Comparison of ENCODE assay signal across 13 mouse cellular contexts in genomic region chr2:152628066-152628465, GRCm38 (mm10). TPM values are rescaled to one million over a fixed set of nuclear protein-coding genes. Genes with fewer than 3 reads are reported as not detected.
DNase-seq lines count a peak whose midpoint lies in the region; ATAC-seq and TF ChIP-seq lines count a peak whose summit lies in the region.
"Had no signal": no experiment of that assay in that cellular context is flagged by ENCODE, and none has a peak within 500 bp of the region (broad histone marks: within the 10 kb centered on the region; RNA-seq: fewer than 3 reads in every experiment).

No protein-coding gene starts in this region.

- TF ChIP-seq CTCF in heart, adult 2 months (IDR thresholded peaks at IDR 0.05) = no peak
- no peak for TF ChIP-seq CTCF in lung, postnatal 0 days (IDR thresholded peaks at IDR 0.05)

- no peaks in the 10 kb centered on the region for H3K9me3 ChIP-seq in lung, postnatal 0 days (ENCODE audit: low read length)
- H3K9me3 ChIP-seq in intestine, embryonic 16.5 days (ENCODE audit: control insufficient read depth, low read length) = no peaks in the 10 kb centered on the region
- no peaks in the 10 kb centered on the region for H3K9me3 ChIP-seq in stomach, embryonic 16.5 days (replicated peaks; ENCODE audit: control insufficient read depth, low read length)

- intact Hi-C loops in heart, adult 2 months (cut with DNase I) = no loop called here

- no peak for TF ChIP-seq POLR2A in heart, adult 2 months (IDR thresholded peaks at IDR 0.05; ENCODE audit: insufficient read depth, low read depth, low read length)

- peak overlapping the region; percentile 23 for H3K4me3 ChIP-seq in heart, adult 2 months
- peak overlapping the region; percentile 53 for H3K4me3 ChIP-seq in lung, postnatal 0 days (ENCODE audit: low read depth, low read length)
- peak overlapping the region; percentile 52 for H3K4me3 ChIP-seq in intestine, embryonic 16.5 days (ENCODE audit: low read length)
- peak overlapping the region; percentile 62 for H3K4me3 ChIP-seq in stomach, embryonic 16.5 days (replicated peaks; ENCODE audit: low read length)

- peak in 1 of 2 experiments; percentile 53 for DNase-seq in heart, adult 2 months
- DNase-seq in heart, adult 9 months (ENCODE audit: low spot score in 2 of 2) = no peak
- no peak for DNase-seq in lung, postnatal 0 days (ENCODE audit: low spot score)
- no peak for DNase-seq in lung, postnatal 36 days
- DNase-seq in layer of hippocampus, postnatal 25 days (ENCODE audit: extremely low spot score in 1 of 2, low spot score in 1 of 2) = no peak
- no peak for DNase-seq in adrenal gland, adult 2 months

- peak overlapping the region; percentile 76 for H3K9ac ChIP-seq in heart, adult 2 months (ENCODE audit: low read depth, low read length)
- peak overlapping the region; percentile 56; the same call in 1 of the 2 replicates for H3K9ac ChIP-seq in lung, postnatal 0 days (replicated peaks; ENCODE audit: low read depth)
- H3K9ac ChIP-seq in intestine, embryonic 16.5 days (ENCODE audit: low read depth, low read length) = peak overlapping the region; percentile 11; the same call in 1 of the 2 replicates
- peak overlapping the region; percentile 76 for H3K9ac ChIP-seq in stomach, embryonic 16.5 days (ENCODE audit: low read length)

- H3K4me2 ChIP-seq in lung, postnatal 0 days (replicated peaks; ENCODE audit: low read depth, low read length) = peak overlapping the region; percentile 69
- H3K4me2 ChIP-seq in intestine, embryonic 16.5 days (ENCODE audit: low read depth, low read length) = peak overlapping the region; percentile 72
- H3K4me2 ChIP-seq in stomach, embryonic 16.5 days (ENCODE audit: low read depth, low read length) = peak overlapping the region; percentile 68

- ATAC-seq in lung, postnatal 0 days = no peak
- ATAC-seq in intestine, embryonic 16.5 days = no peak
- ATAC-seq in stomach, embryonic 16.5 days (ENCODE audit: insufficient read depth, low FRiP score) = no peak

- no peaks in the 10 kb centered on the region for H3K36me3 ChIP-seq in heart, adult 2 months (ENCODE audit: control insufficient read depth, insufficient read depth, low read length)
- no peaks in the 10 kb centered on the region for H3K36me3 ChIP-seq in lung, postnatal 0 days (ENCODE audit: insufficient read depth, low read length)
- no peaks in the 10 kb centered on the region for H3K36me3 ChIP-seq in intestine, embryonic 16.5 days (ENCODE audit: control insufficient read depth, insufficient read depth, low read length)
- no peaks in the 10 kb centered on the region for H3K36me3 ChIP-seq in stomach, embryonic 16.5 days (ENCODE audit: control insufficient read depth, insufficient read depth, low read length)

- TF ChIP-seq EP300 in heart, adult 2 months (IDR thresholded peaks at IDR 0.05; ENCODE audit: insufficient read depth, low read depth, low read length) = no peak
- TF ChIP-seq EP300 in lung, postnatal 0 days (IDR thresholded peaks at IDR 0.05) = no peak

- peak overlapping the region; percentile 75 for H3K27ac ChIP-seq in heart, adult 2 months
- H3K27ac ChIP-seq in lung, postnatal 0 days (ENCODE audit: low read length) = no peak overlapping the region
- H3K27ac ChIP-seq in intestine, embryonic 16.5 days (ENCODE audit: low read length) = no peak overlapping the region
- peak overlapping the region; percentile 66; the same call in 1 of the 2 replicates for H3K27ac ChIP-seq in stomach, embryonic 16.5 days (ENCODE audit: low read length)
- H3K27ac ChIP-seq: macrophage had no signal

- H3K79me2 ChIP-seq in heart, adult 2 months (replicated peaks; ENCODE audit: control insufficient read depth, insufficient read depth, low read length) = no peaks in the 10 kb centered on the region

- no peaks in the 10 kb centered on the region for H3K4me1 ChIP-seq in heart, adult 2 months (ENCODE audit: control insufficient read depth, insufficient read depth, low read length)
- H3K4me1 ChIP-seq in lung, postnatal 0 days (ENCODE audit: insufficient read depth, low read depth, low read length) = no peaks in the 10 kb centered on the region
- no peaks in the 10 kb centered on the region; the same call in 1 of the 2 replicates for H3K4me1 ChIP-seq in intestine, embryonic 16.5 days (ENCODE audit: control insufficient read depth, insufficient read depth, low read length)
- H3K4me1 ChIP-seq in stomach, embryonic 16.5 days (ENCODE audit: control insufficient read depth, insufficient read depth, low read length) = peaks cover 13% of the 10 kb centered on the region

- WGBS in heart, adult 2 months = 51% methylated on average over 17 of the region's 17 CpGs
- WGBS in lung, postnatal 0 days = 45% methylated on average over 17 of the region's 17 CpGs
- 44% methylated on average over 17 of the region's 17 CpGs for WGBS in intestine, embryonic 16.5 days
- 48% methylated on average over 17 of the region's 17 CpGs for WGBS in stomach, embryonic 16.5 days

- peaks cover 3% of the 10 kb centered on the region; the same call in 1 of the 2 replicates for H3K27me3 ChIP-seq in heart, adult 2 months (ENCODE audit: control insufficient read depth, insufficient read depth, low read length)
- H3K27me3 ChIP-seq in lung, postnatal 0 days (replicated peaks; ENCODE audit: insufficient read depth, low read length) = no peaks in the 10 kb centered on the region
- H3K27me3 ChIP-seq in intestine, embryonic 16.5 days (replicated peaks; ENCODE audit: control insufficient read depth, insufficient read depth, low read length) = peaks cover 18% of the 10 kb centered on the region
- peaks cover 14% of the 10 kb centered on the region for H3K27me3 ChIP-seq in stomach, embryonic 16.5 days (ENCODE audit: control insufficient read depth, insufficient read depth, low read length)

RNA-seq across cellular contexts. Expression of gene Rem1, which starts 1.3 kb away (rescaled TPM):
- total RNA-seq in heart, adult 2 months (2021) = 1 to 10 TPM; 5.8 to 7.1 TPM
- 5.6 and 7.1 TPM in 2 replicates for polyA plus RNA-seq in heart, adult 2 months (2012; rRNA removed)
- 32.2 and 34.0 TPM in 2 replicates for polyA plus RNA-seq in lung, postnatal 0 days (2015; fragmentation: Nextera tagmentation; extraction: Ambion mirVana)
- 9.4 and 10.2 TPM in 2 replicates for polyA plus RNA-seq in intestine, embryonic 16.5 days (2015; fragmentation: Nextera tagmentation; extraction: Ambion mirVana)
- polyA plus RNA-seq in stomach, embryonic 16.5 days (2015; fragmentation: Nextera tagmentation; extraction: Ambion mirVana) = 20.0 and 20.6 TPM in 2 replicates
- 1 to 10 TPM in 1 of 2 experiments, under 1 TPM in 1; 0.98 to 1.5 TPM for total RNA-seq in layer of hippocampus, postnatal 25 days (2021)
- total RNA-seq in adrenal gland, adult 2 months (2021) = 10 to 100 TPM; 11.3 to 18.1 TPM
- polyA plus RNA-seq in adrenal gland, adult 2 months (2012; rRNA removed) = 11.9 and 21.0 TPM in 2 replicates
- polyA plus RNA-seq: macrophage had no signal

RNA-seq across cellular contexts. Expression of gene Defb25, which starts 5.2 kb away (rescaled TPM):
- not detected for total RNA-seq in heart, adult 2 months (2021)
- polyA plus RNA-seq in heart, adult 2 months (2012; rRNA removed) = not detected in 2 replicates
- polyA plus RNA-seq in lung, postnatal 0 days (2015; fragmentation: Nextera tagmentation; extraction: Ambion mirVana) = 3.0 and 4.9 TPM in 2 replicates
- 0.61 and 1.5 TPM in 2 replicates for polyA plus RNA-seq in intestine, embryonic 16.5 days (2015; fragmentation: Nextera tagmentation; extraction: Ambion mirVana)
- polyA plus RNA-seq in stomach, embryonic 16.5 days (2015; fragmentation: Nextera tagmentation; extraction: Ambion mirVana) = 0.62 and 1.4 TPM in 2 replicates
- total RNA-seq in layer of hippocampus, postnatal 25 days (2021) = not detected
- total RNA-seq in adrenal gland, adult 2 months (2021) = not detected
- 1.0 TPM in 1 of 2 replicates, not detected in the other for polyA plus RNA-seq in adrenal gland, adult 2 months (2012; rRNA removed)
- total RNA-seq: common myeloid progenitor, adult 5-6 weeks; left cerebral cortex, adult 8-10 months had no signal
- polyA plus RNA-seq: hindbrain, embryonic 16.5 days; macrophage had no signal

RNA-seq across cellular contexts. Expression of gene Defb36, which starts 23.9 kb away (rescaled TPM):
- not detected for total RNA-seq in heart, adult 2 months (2021)
- not detected in 2 replicates for polyA plus RNA-seq in heart, adult 2 months (2012; rRNA removed)
- not detected in 2 replicates for polyA plus RNA-seq in lung, postnatal 0 days (2015; fragmentation: Nextera tagmentation; extraction: Ambion mirVana)
- polyA plus RNA-seq in intestine, embryonic 16.5 days (2015; fragmentation: Nextera tagmentation; extraction: Ambion mirVana) = not detected in 2 replicates
- not detected in 2 replicates for polyA plus RNA-seq in stomach, embryonic 16.5 days (2015; fragmentation: Nextera tagmentation; extraction: Ambion mirVana)
- total RNA-seq in layer of hippocampus, postnatal 25 days (2021) = not detected
- under 1 TPM in 1 of 2 experiments, not detected in 1; 0.73 TPM for total RNA-seq in adrenal gland, adult 2 months (2021)
- polyA plus RNA-seq in adrenal gland, adult 2 months (2012; rRNA removed) = 0.86 and 0.95 TPM in 2 replicates
- total RNA-seq: common myeloid progenitor, adult 5-6 weeks; left cerebral cortex, adult 8-10 months had no signal
- polyA plus RNA-seq: hindbrain, embryonic 16.5 days; macrophage; thymus, postnatal 0 days had no signal

RNA-seq across cellular contexts. Expression of gene Defb45, which starts 28.9 kb away (rescaled TPM):
- total RNA-seq in heart, adult 2 months (2021) = not detected
- polyA plus RNA-seq in heart, adult 2 months (2012; rRNA removed) = not detected in 2 replicates
- not detected in 2 replicates for polyA plus RNA-seq in lung, postnatal 0 days (2015; fragmentation: Nextera tagmentation; extraction: Ambion mirVana)
- polyA plus RNA-seq in intestine, embryonic 16.5 days (2015; fragmentation: Nextera tagmentation; extraction: Ambion mirVana) = not detected in 2 replicates
- not detected in 2 replicates for polyA plus RNA-seq in stomach, embryonic 16.5 days (2015; fragmentation: Nextera tagmentation; extraction: Ambion mirVana)
- not detected for total RNA-seq in layer of hippocampus, postnatal 25 days (2021)
- total RNA-seq in adrenal gland, adult 2 months (2021) = not detected
- polyA plus RNA-seq in adrenal gland, adult 2 months (2012; rRNA removed) = not detected in 2 replicates
- total RNA-seq: common myeloid progenitor, adult 5-6 weeks; left cerebral cortex, adult 8-10 months had no signal
- polyA plus RNA-seq: hindbrain, embryonic 16.5 days; macrophage; thymus, postnatal 0 days had no signal

RNA-seq across cellular contexts. Expression of gene H13, which starts 41.2 kb away (rescaled TPM):
- total RNA-seq in heart, adult 2 months (2021) = 10 to 100 TPM; 33.9 to 37.6 TPM
- polyA plus RNA-seq in heart, adult 2 months (2012; rRNA removed) = 42.9 and 43.5 TPM in 2 replicates
- 110 and 127 TPM in 2 replicates for polyA plus RNA-seq in lung, postnatal 0 days (2015; fragmentation: Nextera tagmentation; extraction: Ambion mirVana)
- 116 and 119 TPM in 2 replicates for polyA plus RNA-seq in intestine, embryonic 16.5 days (2015; fragmentation: Nextera tagmentation; extraction: Ambion mirVana)
- 121 and 128 TPM in 2 replicates for polyA plus RNA-seq in stomach, embryonic 16.5 days (2015; fragmentation: Nextera tagmentation; extraction: Ambion mirVana)
- 10 to 100 TPM; 78.4 to 81.8 TPM for total RNA-seq in layer of hippocampus, postnatal 25 days (2021)
- total RNA-seq in adrenal gland, adult 2 months (2021) = 100 to 1,000 TPM; 164 to 202 TPM
- polyA plus RNA-seq in adrenal gland, adult 2 months (2012; rRNA removed) = 358 and 395 TPM in 2 replicates

Comparison
In these comparisons a context has a peak if more than half of its experiments do, and no peak if none do; other contexts are left out.
1. H3K27ac ChIP-seq: peak in heart, adult 2 months (single experiment) and stomach, embryonic 16.5 days (single experiment); none in lung, postnatal 0 days (single experiment) and intestine, embryonic 16.5 days (single experiment).
2. H3K9ac ChIP-seq: peak in every context shown above with its lines; median percentile 76 in heart, adult 2 months; 76 in stomach, embryonic 16.5 days; 56 in lung, postnatal 0 days; 11 in intestine, embryonic 16.5 days.
3. Peak in every context shown above with its lines, with median percentiles within 50 percentile points of each other: H3K4me3 ChIP-seq and H3K4me2 ChIP-seq.